Mouse (Mus musculus): Measurements from ENCODE around the gene Vmn2r40. TPM values are rescaled to one million over a fixed set of nuclear protein-coding genes. Genes with fewer than 3 reads are reported as not detected.
"Not testable (repeated sequence)": the region's sequence is repeated elsewhere in the genome, so short reads cannot be mapped to it uniquely, and the experiment has no call there.

The Vmn2r40 gene
- not detected for total RNA-seq (2021)

GRCm38 (mm10) chr7:8931335-8931734 lies at the start of gene Vmn2r40:
Gene Vmn2r40 (minus strand): TSS chr7:8931435.
- DNase-seq (ENCODE audit: extremely low spot score in 1 of 2, low spot score in 2 of 2); intact Hi-C loops (cut with DNase I): not testable (repeated sequence)

Other genes starting within 250 kb of the Vmn2r40 start
- gene Vmn2r39, start 99.4 kb upstream of the Vmn2r40 start, total RNA-seq (2021): not detected
- not detected for gene Vmn2r38, start 166.4 kb upstream of the Vmn2r40 start, total RNA-seq (2021)

Measured in left cerebral cortex, postnatal 10 days (tissue).